Mouse (Mus musculus) midbrain, embryonic 15.5 days (tissue): ENCODE data around the gene Mef2b. TPM values are rescaled to one million over a fixed set of nuclear protein-coding genes. Genes with fewer than 3 reads are reported as not detected.

Experiments used
- ATAC-seq: fragments of 200-750 bp; cut with Nextera tagmentation; replicated peaks from 2 replicates; pipeline ENCODE4 v1.8.0; 2017; ENCODE audit warnings: moderate TSS enrichment
- H3K27ac ChIP-seq: fragments of 300-500 bp; sonication (generic); 2 replicates; pipeline ENCODE4 v1.5.1; 2015; ENCODE audit warnings: mild to moderate bottlenecking, inconsistent platforms
- H3K27me3 ChIP-seq: fragments of 300-500 bp; sonication (generic); replicated peaks from 2 replicates; pipeline ENCODE4 v1.6.1; 2015; ENCODE audit warnings: inconsistent platforms
- H3K36me3 ChIP-seq: fragments of 300-500 bp; sonication (generic); replicated peaks from 2 replicates; pipeline ENCODE4 v1.6.1; 2015; ENCODE audit warnings: inconsistent platforms
- H3K4me1 ChIP-seq: fragments of 300-500 bp; sonication (generic); 2 replicates; pipeline ENCODE4 v1.6.1; 2015; ENCODE audit warnings: inconsistent platforms
- H3K4me2 ChIP-seq: fragments of 300-500 bp; sonication (generic); 2 replicates; pipeline ENCODE4 v1.6.1; 2015; ENCODE audit warnings: inconsistent platforms, mild to moderate bottlenecking, moderate library complexity
- H3K4me3 ChIP-seq: fragments of 300-500 bp; sonication (generic); 2 replicates; pipeline ENCODE4 v1.5.1; 2015; ENCODE audit warnings: mild to moderate bottlenecking, inconsistent platforms
- H3K9ac ChIP-seq: fragments of 300-500 bp; sonication (generic); 2 replicates; pipeline ENCODE4 v1.6.1; 2015; ENCODE audit warnings: mild to moderate bottlenecking, inconsistent platforms
- H3K9me3 ChIP-seq: fragments of 300-500 bp; sonication (generic); 2 replicates; pipeline ENCODE4 v1.6.1; 2016; ENCODE audit warnings: inconsistent platforms
- whole genome bisulfite sequencing: fragments of 180-500 bp; shearing (Covaris S2); methylation state at CpG from one replicate; pipeline ENCODE4 v1.1.7; 2015; ENCODE audit warnings: mixed read lengths; 5-methylcytosine and 5-hydroxymethylcytosine counted together
- polyA plus RNA-seq: library from polyadenylated mRNA; unstranded; fragments of >200 nt; fragmentation: Nextera tagmentation; extraction: Ambion mirVana; gene quantifications from 2 replicates; pipeline ENCODE4 v1.2.1, GENCODE M21; 2015

Gene Mef2b
- polyA plus RNA-seq, 1 experiment from 2014 or later, result 0.37 TPM

DNA sequence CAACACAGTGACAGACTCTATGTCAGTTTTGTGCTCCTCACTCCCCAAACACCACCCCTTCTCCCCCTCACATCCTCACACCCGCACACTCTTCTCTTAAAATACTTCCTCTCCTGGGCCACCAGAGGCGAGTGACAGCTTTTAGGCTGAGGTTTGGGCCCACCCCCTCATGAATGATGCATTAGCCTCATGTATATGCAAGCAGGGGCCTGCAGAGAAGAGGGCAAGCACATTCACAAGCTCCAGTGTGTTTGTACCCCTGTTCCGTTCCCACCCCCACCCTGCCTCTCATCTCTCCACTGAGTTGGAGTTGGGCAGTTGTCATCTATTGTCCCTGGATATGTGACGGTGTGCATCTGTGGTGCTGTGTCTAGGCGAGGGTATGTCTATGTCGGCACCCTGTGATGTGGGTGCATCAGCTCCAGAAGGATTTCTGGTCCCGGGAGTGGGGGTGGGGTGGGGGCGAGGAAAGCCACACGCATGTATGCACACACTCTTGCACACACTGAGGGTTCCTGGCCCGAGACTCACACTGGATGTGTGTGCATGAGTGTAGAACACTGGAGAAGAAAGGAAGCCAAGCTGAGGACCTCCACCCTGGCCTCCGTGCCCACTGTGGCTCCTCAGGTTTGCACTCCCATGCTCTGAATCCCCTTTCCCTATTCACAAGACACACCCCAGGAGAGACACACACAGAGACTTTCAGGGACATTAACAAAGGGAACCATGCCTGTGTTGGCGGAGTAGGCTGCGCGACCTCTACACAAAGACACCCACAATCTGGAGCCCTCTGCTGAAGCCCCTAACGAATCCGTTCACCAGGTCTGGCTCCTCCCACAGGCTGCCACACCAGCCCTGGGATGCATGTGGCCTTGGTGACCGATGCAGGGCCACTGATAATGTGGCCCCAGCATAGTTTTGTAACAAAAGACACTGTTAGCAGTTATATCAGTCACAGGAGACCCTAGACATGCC, 20.5 kb upstream of the Mef2b start:
- WGBS, result 3% methylated on average over 17 of the region's 17 CpGs
- Histone ChIP-seq H3K27ac (peak overlapping the region; percentile 95), H3K4me2 (peak overlapping the region; percentile 77), H3K27me3 (peaks cover 4% of the 10 kb centered on the region; the same call in 1 of the 2 replicates), H3K4me1 (peaks cover 38% of the 10 kb centered on the region), H3K4me3 (peak overlapping the region; percentile 73), H3K9me3 (no peaks in the 10 kb centered on the region), H3K9ac (peak overlapping the region; percentile 78), H3K36me3 (peaks cover 14% of the 10 kb centered on the region)
- ATAC-seq, result peak; percentile 85

DNA sequence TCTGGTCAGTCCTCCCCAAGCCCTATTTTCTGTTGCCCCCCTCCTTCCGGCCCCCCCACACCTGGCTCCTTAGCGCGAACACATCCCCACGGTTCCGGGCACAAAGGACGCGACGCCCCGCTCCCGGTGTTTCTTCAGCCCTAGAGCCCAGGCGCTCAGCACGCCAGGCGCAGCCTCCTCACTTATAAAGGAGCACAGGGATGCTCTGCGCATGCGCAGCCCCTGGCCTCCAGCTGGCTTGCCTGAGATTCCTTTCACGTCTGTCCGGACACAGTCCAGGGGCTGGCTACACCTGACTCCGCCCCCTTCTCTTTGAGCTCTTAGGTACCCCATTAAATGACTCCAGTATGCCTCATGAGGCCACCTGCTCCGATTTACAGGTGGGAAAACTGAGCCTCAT, 18.8 kb upstream of the Mef2b start, which contains the start of gene Ncan:
Gene Ncan (minus strand): TSS at position 207 of the 400 bp plus-strand sequence.
- peak within 1 kb of the TSS; percentile 78 for H3K9ac ChIP-seq
- no peaks in the 10 kb centered on the region for H3K36me3 ChIP-seq
- 2% methylated on average over 19 of the region's 19 CpGs for WGBS
- no peaks in the 10 kb centered on the region for H3K9me3 ChIP-seq
- H3K27me3 ChIP-seq, result no peaks in the 10 kb centered on the region; the same call in 1 of the 2 replicates
- peak within 1 kb of the TSS; percentile 77 for H3K4me2 ChIP-seq
- H3K27ac ChIP-seq, result peak within 1 kb of the TSS; percentile 95
- peak; percentile 78 for ATAC-seq
- H3K4me1 ChIP-seq, result peaks cover 28% of the 10 kb centered on the region
- H3K4me3 ChIP-seq, result peak within 1 kb of the TSS; percentile 73

DNA sequence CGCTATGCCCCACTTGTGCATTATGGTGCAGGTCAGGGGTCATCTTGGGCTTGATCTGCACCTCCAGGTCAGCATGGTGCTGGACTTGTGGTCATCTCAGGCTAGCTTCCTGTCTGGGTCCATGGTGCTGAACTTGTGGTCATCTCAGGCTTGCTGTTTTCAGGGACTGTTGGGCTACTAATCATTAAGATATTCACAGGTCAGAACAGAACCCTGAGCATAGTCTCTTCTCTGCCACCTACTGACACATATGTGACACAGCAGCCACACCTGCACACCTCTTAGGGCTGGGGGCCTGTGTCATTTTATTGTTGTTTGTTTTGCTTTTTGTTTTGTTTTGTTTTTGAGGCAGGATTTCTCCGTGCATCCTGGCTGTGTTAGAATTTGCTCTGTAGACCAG, 16.6 kb upstream of the Mef2b start:
- Histone ChIP-seq H3K36me3 (no peaks in the 10 kb centered on the region), H3K27ac (no peak overlapping the region), H3K4me3 (no peak overlapping the region), H3K4me2 (no peak overlapping the region), H3K27me3 (no peaks in the 10 kb centered on the region; the same call in 1 of the 2 replicates), H3K4me1 (peaks cover 12% of the 10 kb centered on the region), H3K9ac (no peak overlapping the region), H3K9me3 (no peaks in the 10 kb centered on the region)
- no peak for ATAC-seq
- WGBS, result 53% methylated on average over 2 of the region's 2 CpGs

DNA sequence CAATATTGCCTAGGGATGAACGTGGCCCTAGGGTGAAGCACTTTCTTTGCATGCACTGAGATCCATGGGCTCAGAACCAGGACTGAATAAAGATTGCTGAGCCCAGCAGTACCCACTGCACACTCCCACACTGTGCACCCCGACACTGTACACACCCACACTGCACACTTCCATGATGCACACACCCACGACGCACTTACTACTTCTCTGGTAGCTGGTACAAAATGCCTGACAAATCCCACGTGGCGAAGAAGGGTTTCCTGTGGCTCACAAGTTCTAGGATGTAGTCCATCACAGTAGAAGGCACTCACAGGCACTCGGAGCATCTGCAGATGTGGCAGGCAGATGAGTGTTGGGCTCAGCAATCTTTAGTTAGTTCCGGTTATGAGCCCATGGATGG, 14.5 kb upstream of the Mef2b start:
- no peaks in the 10 kb centered on the region; the same call in 1 of the 2 replicates for H3K27me3 ChIP-seq
- no peak overlapping the region for H3K27ac ChIP-seq
- H3K9ac ChIP-seq, result no peak overlapping the region
- peaks cover 4% of the 10 kb centered on the region for H3K4me1 ChIP-seq
- no peaks in the 10 kb centered on the region for H3K36me3 ChIP-seq
- no peak for ATAC-seq
- H3K4me2 ChIP-seq, result no peak overlapping the region
- 67% methylated on average over 8 of the region's 8 CpGs for WGBS
- no peak overlapping the region for H3K4me3 ChIP-seq
- no peaks in the 10 kb centered on the region for H3K9me3 ChIP-seq

DNA sequence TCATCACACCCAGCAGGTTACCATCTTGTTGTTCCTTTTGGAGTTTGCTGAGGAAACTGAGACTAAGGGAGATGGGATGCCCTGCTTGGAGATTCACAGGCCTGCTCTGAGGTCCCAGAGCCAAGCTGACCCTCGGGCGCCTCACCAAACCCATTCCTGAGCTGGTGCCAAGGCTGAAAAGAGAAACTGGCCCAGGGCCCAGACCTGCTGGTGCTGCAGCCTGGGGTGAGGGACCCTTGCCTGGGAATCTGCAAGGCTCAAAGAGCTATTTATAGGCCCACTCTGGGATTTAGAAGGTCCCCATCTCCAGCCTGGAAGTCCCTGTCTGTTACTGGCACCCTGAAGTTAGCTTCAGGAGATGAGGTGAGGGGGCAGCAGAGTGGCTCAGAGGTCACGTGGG, 11.1 kb upstream of the Mef2b start:
- Histone ChIP-seq H3K4me3 (no peak overlapping the region), H3K9ac (no peak overlapping the region), H3K4me1 (peaks cover 14% of the 10 kb centered on the region), H3K27me3 (no peaks in the 10 kb centered on the region; the same call in 1 of the 2 replicates), H3K27ac (peak overlapping the region; percentile 67; the same call in 1 of the 2 replicates), H3K4me2 (no peak overlapping the region), H3K9me3 (no peaks in the 10 kb centered on the region), H3K36me3 (no peaks in the 10 kb centered on the region)
- 64% methylated on average over 3 of the region's 3 CpGs for WGBS
- no peak for ATAC-seq

DNA sequence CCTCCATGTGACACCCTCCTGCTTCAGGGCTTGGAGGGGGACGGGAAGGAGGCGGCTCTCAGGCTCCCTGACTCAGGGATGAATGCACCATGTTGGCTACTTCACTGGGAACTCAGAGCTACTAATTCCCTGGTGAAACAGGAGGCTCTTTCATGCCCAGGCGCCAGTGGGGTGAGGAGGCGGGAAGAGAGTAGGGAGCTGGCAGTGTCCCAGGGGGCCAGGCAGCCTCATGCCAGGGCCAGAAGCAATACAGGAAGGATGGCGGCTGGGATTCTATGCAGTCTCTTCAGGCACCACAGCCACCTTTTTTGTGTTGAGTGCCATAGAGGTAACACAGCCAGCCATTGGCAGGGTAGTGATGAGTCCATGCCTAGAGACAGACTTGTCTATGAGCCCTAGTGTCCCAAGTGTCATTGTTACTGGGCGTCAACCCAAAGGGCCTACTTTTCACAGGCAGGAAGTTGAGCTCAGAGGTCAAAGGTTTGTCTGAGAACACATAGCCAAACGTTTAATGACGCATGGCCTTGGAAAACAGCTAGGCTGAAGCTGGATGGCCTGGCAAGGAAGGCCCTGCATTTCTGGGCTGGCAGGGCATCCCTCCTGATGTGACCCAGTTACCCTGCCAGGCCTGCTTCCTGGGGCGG, 10.1 kb upstream of the Mef2b start:
- no peak overlapping the region for H3K4me3 ChIP-seq
- no peaks in the 10 kb centered on the region for H3K36me3 ChIP-seq
- H3K4me1 ChIP-seq, result peaks cover 14% of the 10 kb centered on the region
- H3K4me2 ChIP-seq, result no peak overlapping the region
- H3K9me3 ChIP-seq, result no peaks in the 10 kb centered on the region
- H3K27ac ChIP-seq, result peak overlapping the region; percentile 67; the same call in 1 of the 2 replicates
- H3K9ac ChIP-seq, result no peak overlapping the region
- ATAC-seq, result peak; percentile 53
- WGBS, result 59% methylated on average over 9 of the region's 9 CpGs
- no peaks in the 10 kb centered on the region for H3K27me3 ChIP-seq

DNA sequence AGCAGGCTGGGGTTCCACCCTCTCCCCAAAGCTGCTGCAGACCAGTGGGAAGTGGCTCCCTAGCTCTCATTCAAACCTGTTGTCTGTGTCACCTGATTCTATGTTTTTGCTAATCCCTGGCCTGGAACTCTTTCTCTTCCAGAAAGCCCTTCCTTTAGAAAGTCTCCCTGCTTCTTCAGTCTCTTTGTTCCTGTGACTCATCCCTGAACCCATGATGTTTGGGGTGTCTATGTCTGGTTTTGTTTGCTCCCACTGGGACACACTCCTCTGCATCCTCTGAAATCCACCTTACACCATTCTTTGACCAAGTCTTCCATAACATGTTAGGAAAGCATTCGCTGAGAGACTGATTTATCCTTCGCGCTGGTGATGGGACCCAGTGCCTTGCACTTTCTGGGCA, 9.4 kb upstream of the Mef2b start:
- no peak overlapping the region for H3K4me3 ChIP-seq
- H3K4me2 ChIP-seq, result no peak overlapping the region
- 0 out of 2 replicates have a peak, but pooled peaks have one; percentile 1 for ATAC-seq
- WGBS, result 87% methylated on average over 3 of the region's 3 CpGs
- peak overlapping the region; percentile 67 for H3K27ac ChIP-seq
- peaks cover 5% of the 10 kb centered on the region; the same call in 1 of the 2 replicates for H3K36me3 ChIP-seq
- no peaks in the 10 kb centered on the region for H3K9me3 ChIP-seq
- no peaks in the 10 kb centered on the region for H3K27me3 ChIP-seq
- no peak overlapping the region for H3K9ac ChIP-seq
- peaks cover 14% of the 10 kb centered on the region for H3K4me1 ChIP-seq

DNA sequence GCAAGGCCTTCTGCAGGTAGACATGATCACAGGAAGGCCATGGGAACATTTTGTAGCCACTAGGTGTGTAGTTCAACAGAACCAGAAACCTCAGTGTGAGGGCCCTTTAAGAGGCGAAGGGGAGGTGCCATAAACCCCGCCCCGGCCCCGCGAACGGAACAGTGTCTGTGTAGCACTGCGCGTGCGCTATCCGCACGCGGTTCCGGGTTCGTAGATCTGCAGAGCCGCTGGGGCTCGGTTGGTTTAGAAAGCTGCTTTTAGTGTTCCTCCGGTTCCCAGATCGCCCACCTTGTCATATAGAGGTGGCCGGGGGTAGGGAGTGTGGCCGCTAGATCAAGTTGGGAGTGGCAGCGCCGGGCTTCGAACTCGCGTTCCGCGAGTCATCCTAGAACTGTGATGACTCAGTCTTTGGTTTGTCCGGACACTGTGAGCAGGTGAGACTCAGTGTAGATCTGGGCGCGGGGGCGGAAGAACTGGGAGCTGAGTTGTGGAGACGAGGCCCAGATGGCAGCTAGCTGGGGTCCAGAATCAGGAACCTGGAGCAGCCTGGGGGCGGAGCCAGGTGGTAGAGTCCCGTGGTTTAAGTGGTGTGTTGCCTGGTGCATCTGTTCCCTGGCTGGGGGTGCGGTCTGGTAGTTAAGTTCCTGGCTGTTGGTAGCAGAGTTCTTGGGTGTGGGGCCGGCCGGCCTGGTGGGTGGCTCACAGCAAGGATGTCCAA, 8.2 kb upstream of the Mef2b start, which contains the start of gene Nr2c2ap:
Gene Nr2c2ap (plus strand): TSS at position 168 of the 718 bp plus-strand sequence.
- H3K4me1 ChIP-seq, result peaks cover 14% of the 10 kb centered on the region
- peaks cover 5% of the 10 kb centered on the region; the same call in 1 of the 2 replicates for H3K36me3 ChIP-seq
- H3K9ac ChIP-seq, result peak within 1 kb of the TSS; percentile 65
- 2% methylated on average over 37 of the region's 37 CpGs for whole genome bisulfite sequencing
- no peaks in the 10 kb centered on the region for H3K9me3 ChIP-seq
- ATAC-seq, result peak; percentile 85
- peak within 1 kb of the TSS; percentile 74 for H3K4me2 ChIP-seq
- peak within 1 kb of the TSS; percentile 67 for H3K27ac ChIP-seq
- no peaks in the 10 kb centered on the region for H3K27me3 ChIP-seq
- H3K4me3 ChIP-seq, result peak within 1 kb of the TSS; percentile 76

DNA sequence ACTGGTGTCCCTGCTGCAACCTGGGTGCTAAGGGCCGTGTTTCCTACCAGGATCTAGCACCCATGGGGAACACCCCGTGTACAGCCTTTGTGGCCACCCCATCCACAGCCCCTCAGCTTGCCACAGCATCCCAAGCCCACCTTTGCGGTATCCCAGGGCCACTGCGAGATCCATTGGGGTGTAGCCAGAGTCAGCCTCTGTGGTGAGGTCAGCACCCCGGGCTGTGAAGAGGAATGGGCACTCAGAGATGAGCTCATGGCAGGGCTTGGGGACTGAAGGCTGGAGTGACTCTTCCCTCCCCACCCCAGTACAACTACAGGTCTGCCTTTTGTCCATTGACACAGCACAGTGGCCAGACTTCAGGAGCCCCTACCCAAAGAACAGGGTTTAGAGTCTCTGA, 5.4 kb upstream of the Mef2b start:
- H3K36me3 ChIP-seq, result peaks cover 5% of the 10 kb centered on the region; the same call in 1 of the 2 replicates
- no peak overlapping the region for H3K4me3 ChIP-seq
- no peak overlapping the region for H3K4me2 ChIP-seq
- no peaks in the 10 kb centered on the region for H3K27me3 ChIP-seq
- H3K4me1 ChIP-seq, result peaks cover 26% of the 10 kb centered on the region
- H3K27ac ChIP-seq, result no peak overlapping the region
- no peaks in the 10 kb centered on the region for H3K9me3 ChIP-seq
- no peak overlapping the region for H3K9ac ChIP-seq
- 94% methylated on average over 5 of the region's 5 CpGs for WGBS
- ATAC-seq, result no peak

DNA sequence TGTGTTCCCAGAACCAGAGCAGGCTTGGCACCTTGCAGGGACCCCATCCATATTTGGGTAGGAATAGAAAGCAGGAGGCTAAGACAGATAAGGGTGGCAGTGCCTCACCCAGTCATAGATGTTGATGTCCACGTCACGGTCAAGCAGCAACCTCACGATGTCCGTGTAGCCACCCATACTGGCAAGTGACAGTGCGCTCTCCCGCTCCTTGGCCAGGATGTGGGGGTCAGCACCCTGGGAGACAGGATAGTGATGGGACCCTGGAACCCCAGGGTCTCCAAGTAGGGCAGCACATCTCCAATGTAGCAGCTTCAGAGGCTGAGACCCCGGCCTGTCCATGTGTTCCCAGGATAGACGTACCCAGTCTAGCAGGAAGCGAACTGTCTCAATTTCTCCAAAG, 4.6 kb upstream of the Mef2b start:
- H3K4me2 ChIP-seq, result no peak overlapping the region
- 94% methylated on average over 9 of the region's 9 CpGs for WGBS
- ATAC-seq, result no peak
- peaks cover 27% of the 10 kb centered on the region for H3K4me1 ChIP-seq
- H3K36me3 ChIP-seq, result peaks cover 5% of the 10 kb centered on the region; the same call in 1 of the 2 replicates
- H3K4me3 ChIP-seq, result no peak overlapping the region
- no peaks in the 10 kb centered on the region for H3K9me3 ChIP-seq
- no peak overlapping the region for H3K27ac ChIP-seq
- H3K27me3 ChIP-seq, result no peaks in the 10 kb centered on the region
- H3K9ac ChIP-seq, result no peak overlapping the region

DNA sequence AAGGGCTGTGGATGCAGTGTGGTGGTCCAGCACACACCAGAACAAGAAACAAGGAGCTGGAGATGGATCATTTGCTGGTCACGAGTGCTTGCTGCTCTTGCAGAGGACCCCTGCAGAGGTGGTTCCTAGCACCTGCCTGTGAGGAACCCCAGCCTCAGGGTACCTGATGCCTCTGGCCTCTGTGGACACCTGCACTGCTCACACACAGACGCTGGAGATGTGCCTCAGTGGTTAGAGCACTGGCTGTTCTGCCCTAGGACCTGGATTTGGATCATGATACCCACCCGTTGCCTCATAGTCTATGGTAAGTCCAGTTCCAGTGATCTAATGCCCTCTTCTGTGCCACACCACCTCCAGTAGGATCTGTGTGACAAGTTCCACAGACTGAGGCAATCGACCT, 2.9 kb upstream of the Mef2b start:
- Histone ChIP-seq H3K4me1 (peaks cover 31% of the 10 kb centered on the region), H3K4me3 (no peak overlapping the region), H3K9ac (no peak overlapping the region), H3K27me3 (no peaks in the 10 kb centered on the region), H3K36me3 (peaks cover 5% of the 10 kb centered on the region; the same call in 1 of the 2 replicates), H3K9me3 (no peaks in the 10 kb centered on the region), H3K27ac (no peak overlapping the region), H3K4me2 (no peak overlapping the region)
- ATAC-seq, result no peak
- 85% methylated on average over 4 of the region's 4 CpGs for WGBS
